Mouse (Mus musculus) testis, adult 2 months (tissue): Measurements from ENCODE around the gene Ncam1.

Experiments used
- CTCF ChIP-seq: fragments of 200-500 bp; IDR thresholded peaks from 2 replicates; pipeline ENCODE4 v1.5.1; 2012; ENCODE audit warnings: low read depth, mild to moderate bottlenecking, inconsistent platforms, low read length, moderate library complexity; ENCODE audit not compliant: control insufficient read depth, insufficient read depth, insufficient replicate concordance
- POLR2A ChIP-seq: fragments of 200-500 bp; IDR thresholded peaks from 2 replicates; pipeline ENCODE4 v1.6.1; 2012; ENCODE audit warnings: low read depth, mild to moderate bottlenecking, inconsistent platforms, low read length, moderate library complexity; ENCODE audit not compliant: control insufficient read depth

DNA sequence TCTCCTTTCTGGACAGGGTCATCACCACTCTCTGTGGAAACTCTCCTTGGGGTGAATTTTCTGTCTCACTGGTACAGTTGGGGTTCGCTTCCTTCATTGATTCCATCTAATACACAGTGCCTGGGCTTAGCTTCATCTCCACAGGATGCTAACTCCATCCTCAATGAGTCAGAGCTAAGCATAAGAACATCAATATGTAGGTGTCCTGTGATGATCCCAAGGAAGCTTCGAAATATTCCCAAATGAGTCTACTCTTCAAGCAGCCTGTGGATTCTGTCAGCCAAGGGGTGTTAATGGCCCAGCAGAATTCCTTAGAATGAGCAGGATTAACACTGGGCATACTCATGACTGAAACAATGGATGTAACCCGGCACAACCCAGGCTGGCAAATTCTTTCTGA lies 144.3 kb downstream of the Ncam1 start:
- TF ChIP-seq CTCF = no peak
- no peak for TF ChIP-seq POLR2A
